Mouse (Mus musculus) T-helper 17 cell (primary cell): ENCODE measurements around the gene Gab1.

Source experiments
- in situ Hi-C, 2 experiments: fragments of 300-600 bp; cut with MboI, MseI; formaldehyde crosslinking; loops; 1 replicate in 1 of 2; 2 replicates in 1 of 2; pipeline ENCODE4 v1.15.1; 2025; ENCODE audit warnings: high pct_unique_total_duplicates in 2 of 2

Gab1 gene

DNA sequence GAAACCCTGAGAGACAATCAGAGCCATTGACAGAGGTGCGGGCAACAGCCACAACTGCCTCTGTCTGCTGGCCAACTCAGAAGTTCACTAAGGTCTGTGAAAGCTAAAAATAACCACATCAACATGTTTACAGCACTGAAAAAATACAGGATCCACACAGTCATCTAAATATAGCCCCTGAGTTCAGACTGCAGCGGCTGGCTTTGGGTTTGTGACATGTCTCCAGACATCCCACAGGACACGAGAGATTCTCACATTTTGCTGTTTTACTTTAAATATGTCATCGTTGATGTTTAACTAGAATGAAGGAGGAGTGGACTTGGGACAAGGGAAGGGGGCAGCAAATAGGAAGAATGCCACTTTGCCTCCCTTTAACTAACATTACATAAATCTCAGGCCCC is 68.7 kb downstream of the Gab1 start:
- in situ Hi-C loops = no loop called here

DNA sequence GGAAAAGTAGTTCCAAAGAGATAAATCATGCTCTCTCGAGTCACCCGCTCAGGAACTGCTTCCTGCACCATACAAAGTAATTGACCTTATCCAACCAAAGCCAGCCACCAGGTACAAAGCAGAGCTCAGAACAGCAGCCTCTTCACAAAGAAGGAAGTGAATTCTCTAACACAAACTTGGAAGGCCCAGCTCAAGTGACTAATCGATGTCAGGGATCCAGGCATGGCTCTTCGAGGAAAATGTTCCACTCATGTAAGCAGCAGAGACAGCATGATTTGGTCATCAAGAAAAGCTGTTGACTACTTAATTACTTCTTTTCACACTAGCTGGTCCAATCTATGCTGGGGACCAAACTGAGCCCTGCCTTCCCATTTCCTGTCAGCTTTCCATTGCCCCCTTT is 69.4 kb downstream of the Gab1 start:
- in situ Hi-C loops = no loop called here

GRCm38 (mm10) chr8:80810442-80810841 is 69.9 kb downstream of the Gab1 start:
- in situ Hi-C loops = no loop called here

DNA sequence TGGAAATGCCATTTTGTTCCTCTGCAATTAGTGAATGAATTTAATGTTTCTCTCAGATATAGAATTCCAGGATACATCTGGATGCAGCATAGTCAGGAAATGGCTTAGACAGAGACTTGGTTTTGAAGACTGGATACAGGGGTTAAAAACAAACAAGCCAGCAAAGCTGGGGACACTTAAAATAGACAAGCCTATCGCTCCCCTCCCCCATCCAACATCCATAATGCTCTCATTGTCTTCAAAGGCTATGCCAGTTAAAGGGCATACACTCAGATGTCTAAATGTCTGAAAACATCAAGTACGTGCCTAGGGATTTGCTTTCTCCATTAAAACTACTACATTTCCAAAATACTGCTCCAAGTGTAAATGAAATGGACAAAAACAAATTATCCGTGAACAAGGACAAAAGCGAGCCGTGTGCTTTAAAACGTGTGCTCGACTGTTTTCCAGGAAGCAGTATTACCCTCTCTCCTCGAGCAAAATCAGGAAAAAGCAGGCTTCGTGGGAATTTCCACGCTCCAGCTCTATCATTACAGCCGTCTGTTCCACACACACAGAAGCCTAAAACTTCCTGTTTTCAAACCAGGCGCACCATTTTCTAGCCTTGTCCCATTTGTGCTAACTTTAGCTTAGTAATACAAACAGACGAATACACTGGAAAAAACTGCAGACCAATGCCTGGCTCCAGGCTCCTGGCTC is 72.4 kb downstream of the Gab1 start:
- in situ Hi-C loops = no loop called here

GRCm38 (mm10) chr8:80804066-80804619 is 76.2 kb downstream of the Gab1 start:
- in situ Hi-C loops = no loop called here

GRCm38 (mm10) chr8:80798778-80799177 is 81.5 kb downstream of the Gab1 start:
- in situ Hi-C loops = no loop called here

GRCm38 (mm10) chr8:80798198-80798777 is 82.0 kb downstream of the Gab1 start:
- in situ Hi-C loops = no loop called here

DNA sequence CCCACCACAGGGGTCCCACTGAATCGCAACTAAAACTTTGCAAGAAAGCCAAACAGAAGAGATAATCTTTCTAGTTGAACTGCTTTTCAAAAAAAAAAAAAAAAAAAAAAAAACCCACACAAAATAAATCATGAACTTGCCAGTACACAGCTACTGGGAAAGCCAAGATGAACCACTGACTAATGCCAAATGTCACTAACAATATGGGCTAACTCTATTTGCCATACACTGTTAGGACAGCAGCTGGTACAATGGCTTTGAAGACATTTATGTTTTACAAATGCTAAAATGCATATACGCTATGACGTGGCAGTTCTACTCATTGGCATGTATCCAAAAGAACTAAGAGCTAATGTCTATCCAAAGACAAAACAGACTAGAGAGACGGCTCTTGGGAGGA is 84.2 kb downstream of the Gab1 start:
- in situ Hi-C loops = no loop called here

GRCm38 (mm10) chr8:80794585-80795509 is 85.5 kb downstream of the Gab1 start:
- in situ Hi-C loops = no loop called here

GRCm38 (mm10) chr8:80793791-80794515 is 86.4 kb downstream of the Gab1 start:
- in situ Hi-C loops = no loop called here

DNA sequence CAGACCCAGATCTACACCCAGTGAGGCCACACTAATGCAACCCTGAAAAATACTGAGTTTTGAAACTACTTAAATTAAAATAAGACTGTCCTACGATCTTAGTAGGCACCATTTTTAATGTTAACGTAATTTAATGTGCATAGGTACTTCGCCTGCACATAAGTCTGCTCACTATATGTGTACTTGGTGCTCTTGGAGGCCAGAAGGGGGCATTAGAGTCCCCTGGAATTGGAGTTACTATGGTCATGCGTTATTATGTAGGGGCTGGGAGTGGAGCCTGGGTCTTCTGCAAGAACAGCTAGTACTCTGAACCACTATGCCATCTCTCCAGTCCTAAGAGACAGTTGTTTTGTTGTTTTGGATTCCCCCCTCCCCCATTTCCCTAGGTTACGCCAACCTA is 88.1 kb downstream of the Gab1 start:
- in situ Hi-C loops = no loop called here

DNA sequence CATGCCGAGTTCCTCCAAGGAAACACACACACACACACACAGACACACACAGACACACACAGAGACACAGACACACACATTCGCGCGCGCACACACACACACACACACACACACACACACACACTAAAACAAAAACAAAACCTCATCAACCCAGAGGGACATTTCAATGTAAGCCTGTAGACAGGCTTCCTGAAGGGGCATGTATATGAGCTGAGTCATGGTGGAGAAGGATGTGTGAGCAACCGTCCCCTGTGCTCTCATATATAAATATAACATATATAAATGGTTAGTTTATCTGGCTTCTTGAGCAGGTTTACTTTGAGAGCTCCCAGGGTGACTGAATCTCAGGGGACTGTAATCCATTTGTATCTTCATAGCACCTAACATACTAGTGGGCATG is 91.0 kb downstream of the Gab1 start:
- in situ Hi-C loops = no loop called here

DNA sequence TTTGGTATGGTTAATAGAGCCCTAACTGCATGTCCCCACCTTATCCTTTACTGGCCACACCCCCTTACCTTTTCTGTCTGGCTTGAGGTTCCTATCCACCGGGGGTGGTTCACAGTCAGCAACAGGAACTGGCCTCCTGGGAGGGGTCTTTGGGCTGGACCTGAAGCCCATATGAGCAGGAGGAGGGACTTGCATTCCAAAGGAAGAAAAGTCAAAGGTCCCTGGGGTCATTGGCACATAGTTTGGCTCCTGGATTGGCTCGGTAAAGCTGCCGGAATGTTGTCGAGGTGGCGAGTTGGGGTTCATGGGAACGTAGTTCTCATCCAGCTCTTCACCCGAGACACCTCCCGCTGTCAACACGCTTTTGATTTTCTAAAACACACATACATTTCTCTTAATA is 95.8 kb downstream of the Gab1 start:
- in situ Hi-C loops = no loop called here

- in situ Hi-C loops = no loop called here
Measured at GRCm38 (mm10) chr8:80783271-80783670, 97.0 kb downstream of the Gab1 start.

- in situ Hi-C loops = no loop called here
Measured at GRCm38 (mm10) chr8:80781338-80781737, 99.0 kb downstream of the Gab1 start.

DNA sequence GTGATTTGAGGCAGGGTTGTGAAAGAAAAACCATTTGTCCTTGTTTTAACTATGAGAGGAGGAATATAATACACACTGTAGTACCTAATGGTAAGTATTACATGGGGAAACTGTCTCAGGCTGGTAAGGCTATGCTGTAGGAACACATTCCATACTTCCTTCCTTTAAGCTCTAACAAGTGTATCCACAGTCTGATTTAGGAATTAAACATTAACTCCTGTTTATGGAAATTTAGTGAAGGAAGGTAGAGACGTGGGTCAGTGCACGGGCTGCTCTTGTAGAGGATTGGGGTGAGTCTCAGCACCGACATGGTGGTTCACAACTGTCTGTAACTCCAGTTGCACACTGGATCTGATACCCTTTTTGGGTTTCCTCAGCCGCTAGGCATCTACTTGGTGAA is 100.0 kb downstream of the Gab1 start:
- in situ Hi-C loops = no loop called here

DNA sequence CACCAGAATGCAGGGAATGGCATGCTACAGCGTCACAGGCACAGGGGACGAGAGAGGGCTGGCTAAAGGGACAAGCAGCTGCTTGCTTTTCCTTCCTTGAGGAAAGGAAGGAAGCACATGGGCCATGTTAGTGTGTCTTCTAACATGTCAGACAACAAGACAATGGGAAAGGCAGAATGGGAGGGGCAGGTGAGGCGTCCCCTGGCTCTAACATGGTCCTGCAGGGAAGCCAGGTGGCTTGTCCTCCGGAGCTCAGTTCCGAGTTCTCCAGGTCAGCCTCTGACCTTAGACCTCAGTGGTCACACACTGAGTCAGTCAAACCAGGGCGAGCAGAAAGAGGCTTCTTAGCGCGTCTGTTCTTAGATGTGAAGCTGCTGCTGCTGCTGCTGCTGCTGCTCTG is 103.9 kb downstream of the Gab1 start:
- in situ Hi-C loops = no loop called here

GRCm38 (mm10) chr8:80772732-80773460 is 107.4 kb downstream of the Gab1 start:
- in situ Hi-C loops = loop anchor here in 1 of 2 experiments (25.0 kb wide), 1 partner anchor 1314 kb away; no protein-coding TSS in a partner anchor

- in situ Hi-C loops = loop anchor here in 1 of 2 experiments (25.0 kb wide), 1 partner anchor 1319 kb away; no protein-coding TSS in a partner anchor
Measured at GRCm38 (mm10) chr8:80768451-80768850, 111.9 kb downstream of the Gab1 start.

DNA sequence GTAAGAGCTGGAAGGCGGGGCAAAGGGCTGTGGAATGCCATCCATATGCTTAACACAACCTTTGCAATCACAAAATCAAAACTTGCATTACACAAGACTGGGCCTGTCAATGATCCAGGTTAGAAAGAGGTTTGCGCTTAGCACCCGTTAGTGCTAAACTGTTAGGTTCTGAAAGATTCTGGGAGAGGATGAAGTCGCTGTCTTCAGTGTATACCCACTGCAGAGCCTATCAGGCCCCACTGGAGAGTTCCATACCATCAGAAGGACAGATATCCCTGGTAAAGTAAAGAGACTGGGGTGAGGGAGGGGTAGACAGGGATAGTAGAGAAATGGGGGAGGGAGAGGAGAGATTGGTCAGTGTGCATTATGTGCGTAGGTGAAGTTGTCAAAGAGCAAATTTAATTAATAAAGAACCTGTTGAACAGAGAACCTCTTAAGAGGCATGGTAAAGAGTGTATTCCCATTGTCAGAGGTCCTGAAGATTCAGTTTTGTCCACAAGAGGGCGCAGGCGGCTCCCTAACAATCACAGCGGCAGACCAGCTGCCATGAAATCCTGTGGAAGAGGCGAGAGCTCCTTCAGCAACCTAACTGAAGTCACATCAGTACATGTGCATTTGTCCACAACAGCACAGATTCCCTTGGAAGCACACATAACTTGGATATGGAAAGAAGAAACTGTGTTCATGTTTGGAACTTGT is 127.2 kb downstream of the Gab1 start:
- in situ Hi-C loops = loop anchor here (5.0 to 25.0 kb wide), 2 partner anchors 239 to 1334 kb away; no protein-coding TSS in a partner anchor
